Mouse (Mus musculus): ENCODE data around the gene Clock. TPM values are rescaled to one million over a fixed set of nuclear protein-coding genes. Genes with fewer than 3 reads are reported as not detected.

The Clock gene
- polyA plus RNA-seq (2012; rRNA removed) (1.2 and 1.6 TPM in 2 replicates), polyA plus RNA-seq (2014; fragmentation: Nextera tagmentation; extraction: Ambion mirVana) (1.7 TPM in 2 replicates)

- ATAC-seq (ENCODE audit: insufficient read depth): peak; percentile 75
- peaks cover 5% of the 10 kb centered on the region for H3K27me3 ChIP-seq (ENCODE audit: control insufficient read depth, insufficient read depth, low read length)
- H3K4me3 ChIP-seq (ENCODE audit: insufficient read depth in 1 of 2, low read depth in 2 of 2, low read length in 2 of 2): peak within 1 kb of the TSS; percentile 62 to 73
- no peaks in the 10 kb centered on the region for H3K9me3 ChIP-seq (ENCODE audit: control insufficient read depth, low read length)
- no peaks in the 10 kb centered on the region for H3K36me3 ChIP-seq (replicated peaks; ENCODE audit: control insufficient read depth, insufficient read depth, low read depth)
- H3K4me2 ChIP-seq (ENCODE audit: low read depth): peak within 1 kb of the TSS; percentile 79
- 0 out of 4 replicates have a peak, but pooled peaks cover 0 to 7% of the 10 kb centered on the region in 2 experiments for H3K4me1 ChIP-seq (replicated peaks; ENCODE audit: control insufficient read depth in 2 of 2, insufficient read depth in 2 of 2, low read length in 1 of 2)
- H3K27ac ChIP-seq: no peak within 1 kb of the TSS
- DNase-seq (ENCODE audit: low read depth in 3 of 3, low spot score in 3 of 3): peak; percentile 45 to 57 (median 56)
- TF ChIP-seq CTCF (IDR thresholded peaks at IDR 0.05; ENCODE audit: low read depth) (no peak), EP300 (IDR thresholded peaks at IDR 0.05; ENCODE audit: low read depth) (no peak)
- WGBS (ENCODE audit: insufficient replicate concordance): under 1% methylated on average over 97 of the region's 104 CpGs
- H3K9ac ChIP-seq (replicated peaks): peak within 1 kb of the TSS; percentile 61
These were observed at the start of gene Clock for GRCm38 (mm10) chr5:76304452-76305341. Clock (minus strand) TSS chr5:76304792.

GRCm38 (mm10) chr5:76351953-76352611 lies 47.5 kb upstream of the Clock start:
- DNase-seq (ENCODE audit: low read depth in 3 of 3, low spot score in 3 of 3): no peak
- Histone ChIP-seq H3K4me1 (replicated peaks; ENCODE audit: control insufficient read depth in 2 of 2, insufficient read depth in 2 of 2, low read length in 1 of 2) (no peaks in the 10 kb centered on the region), H3K9ac (replicated peaks) (no peak overlapping the region), H3K27ac (no peak overlapping the region), H3K27me3 (ENCODE audit: control insufficient read depth, insufficient read depth, low read length) (no peaks in the 10 kb centered on the region), H3K36me3 (replicated peaks; ENCODE audit: control insufficient read depth, insufficient read depth, low read depth) (no peaks in the 10 kb centered on the region), H3K4me2 (ENCODE audit: low read depth) (no peak overlapping the region), H3K4me3 (ENCODE audit: insufficient read depth in 1 of 2, low read depth in 2 of 2, low read length in 2 of 2) (no peak overlapping the region), H3K9me3 (ENCODE audit: control insufficient read depth, low read length) (no peaks in the 10 kb centered on the region)
- TF ChIP-seq CTCF (IDR thresholded peaks at IDR 0.05; ENCODE audit: low read depth) (no peak), EP300 (IDR thresholded peaks at IDR 0.05; ENCODE audit: low read depth) (no peak)
- WGBS (ENCODE audit: insufficient replicate concordance): 43% methylated on average over 7 of the region's 7 CpGs
- no peak for ATAC-seq (ENCODE audit: insufficient read depth)

DNA sequence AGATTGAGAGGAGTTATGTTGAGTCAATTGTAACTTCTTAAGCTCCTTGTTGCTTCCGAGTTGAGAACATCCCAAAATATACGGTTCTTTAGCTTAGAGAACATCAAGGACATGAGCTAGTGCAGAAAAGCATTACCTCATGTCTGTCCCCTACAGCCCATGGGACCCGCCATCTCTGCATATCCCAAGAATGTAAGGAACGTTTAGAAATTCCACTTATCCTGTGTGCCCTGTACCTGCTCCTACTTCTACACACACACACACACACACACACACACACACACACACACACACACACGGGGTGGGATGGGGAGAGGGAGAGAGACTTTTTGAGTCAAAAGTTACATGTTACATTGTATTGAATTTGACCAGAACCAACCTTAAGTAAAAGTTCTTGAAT lies 46.9 kb upstream of the Clock start:
- Histone ChIP-seq H3K9me3 (ENCODE audit: control insufficient read depth, low read length) (no peaks in the 10 kb centered on the region), H3K9ac (replicated peaks) (no peak overlapping the region), H3K4me3 (ENCODE audit: insufficient read depth in 1 of 2, low read depth in 2 of 2, low read length in 2 of 2) (no peak overlapping the region), H3K4me2 (ENCODE audit: low read depth) (no peak overlapping the region), H3K4me1 (replicated peaks; ENCODE audit: control insufficient read depth in 2 of 2, insufficient read depth in 2 of 2, low read length in 1 of 2) (no peaks in the 10 kb centered on the region), H3K27ac (no peak overlapping the region), H3K36me3 (replicated peaks; ENCODE audit: control insufficient read depth, insufficient read depth, low read depth) (no peaks in the 10 kb centered on the region), H3K27me3 (ENCODE audit: control insufficient read depth, insufficient read depth, low read length) (no peaks in the 10 kb centered on the region)
- no peak for ATAC-seq (ENCODE audit: insufficient read depth)
- 57% methylated on average over 5 of the region's 5 CpGs for WGBS (ENCODE audit: insufficient replicate concordance)
- TF ChIP-seq CTCF (IDR thresholded peaks at IDR 0.05; ENCODE audit: low read depth) (no peak), EP300 (IDR thresholded peaks at IDR 0.05; ENCODE audit: low read depth) (no peak)
- DNase-seq (ENCODE audit: low read depth in 3 of 3, low spot score in 3 of 3): no peak

- Histone ChIP-seq H3K4me1 (replicated peaks; ENCODE audit: control insufficient read depth in 2 of 2, insufficient read depth in 2 of 2, low read length in 1 of 2) (no peaks in the 10 kb centered on the region), H3K27me3 (ENCODE audit: control insufficient read depth, insufficient read depth, low read length) (no peaks in the 10 kb centered on the region), H3K36me3 (replicated peaks; ENCODE audit: control insufficient read depth, insufficient read depth, low read depth) (no peaks in the 10 kb centered on the region), H3K27ac (no peak overlapping the region), H3K9ac (replicated peaks) (no peak overlapping the region), H3K9me3 (ENCODE audit: control insufficient read depth, low read length) (no peaks in the 10 kb centered on the region), H3K4me3 (ENCODE audit: insufficient read depth in 1 of 2, low read depth in 2 of 2, low read length in 2 of 2) (no peak overlapping the region), H3K4me2 (ENCODE audit: low read depth) (no peak overlapping the region)
- TF ChIP-seq EP300 (IDR thresholded peaks at IDR 0.05; ENCODE audit: low read depth) (no peak), CTCF (IDR thresholded peaks at IDR 0.05; ENCODE audit: low read depth) (no peak)
- no peak for DNase-seq (ENCODE audit: low read depth in 3 of 3, low spot score in 3 of 3)
- ATAC-seq (ENCODE audit: insufficient read depth): no peak
- WGBS (ENCODE audit: insufficient replicate concordance): 30% methylated on average over 2 of the region's 2 CpGs
These were observed 41.5 kb upstream of the Clock start for GRCm38 (mm10) chr5:76346137-76346536.

GRCm38 (mm10) chr5:76340931-76341330 lies 36.3 kb upstream of the Clock start:
- no peak overlapping the region for H3K4me2 ChIP-seq (ENCODE audit: low read depth)
- H3K27me3 ChIP-seq (ENCODE audit: control insufficient read depth, insufficient read depth, low read length): no peaks in the 10 kb centered on the region
- TF ChIP-seq CTCF (IDR thresholded peaks at IDR 0.05; ENCODE audit: low read depth): no peak
- TF ChIP-seq EP300 (IDR thresholded peaks at IDR 0.05; ENCODE audit: low read depth): no peak
- no peaks in the 10 kb centered on the region for H3K36me3 ChIP-seq (replicated peaks; ENCODE audit: control insufficient read depth, insufficient read depth, low read depth)
- no peaks in the 10 kb centered on the region for H3K9me3 ChIP-seq (ENCODE audit: control insufficient read depth, low read length)
- DNase-seq (ENCODE audit: low read depth in 3 of 3, low spot score in 3 of 3) (no peak), ATAC-seq (ENCODE audit: insufficient read depth) (no peak)
- H3K4me3 ChIP-seq (ENCODE audit: insufficient read depth in 1 of 2, low read depth in 2 of 2, low read length in 2 of 2): no peak overlapping the region
- H3K4me1 ChIP-seq (replicated peaks; ENCODE audit: control insufficient read depth in 2 of 2, insufficient read depth in 2 of 2, low read length in 1 of 2): no peaks in the 10 kb centered on the region
- H3K27ac ChIP-seq: no peak overlapping the region
- WGBS (ENCODE audit: insufficient replicate concordance): 50% methylated on average over 2 of the region's 2 CpGs
- H3K9ac ChIP-seq (replicated peaks): no peak overlapping the region

All from liver, embryonic 14.5 days (tissue).